Mouse (Mus musculus) monocyte, adult 5-6 weeks (primary cell): ENCODE results near the gene Mbnl2. TPM values are rescaled to one million over a fixed set of nuclear protein-coding genes. Genes with fewer than 3 reads are reported as not detected.
A peak's percentile ranks its signal among the peaks of the same experiment; 100 is the strongest.

Experiments used
- ATAC-seq: fragments of 153-309, 156-312 bp; replicated peaks from 2 replicates; pipeline ENCODE4 v1.8.0; 2017; ENCODE audit warnings: mild to moderate bottlenecking; ENCODE audit not compliant: low TSS enrichment, insufficient number of reproducible peaks, severe bottlenecking, poor library complexity, low FRiP score
- total RNA-seq: library from RNA; stranded (forward); fragments of 200-1000, 200-491, 200-594 nt; gene quantifications from 3 replicates; pipeline ENCODE4 v1.2.3, GENCODE M21; 2017

Gene Mbnl2
- total RNA-seq, 1 experiment from 2014 or later = 77.3 TPM

DNA sequence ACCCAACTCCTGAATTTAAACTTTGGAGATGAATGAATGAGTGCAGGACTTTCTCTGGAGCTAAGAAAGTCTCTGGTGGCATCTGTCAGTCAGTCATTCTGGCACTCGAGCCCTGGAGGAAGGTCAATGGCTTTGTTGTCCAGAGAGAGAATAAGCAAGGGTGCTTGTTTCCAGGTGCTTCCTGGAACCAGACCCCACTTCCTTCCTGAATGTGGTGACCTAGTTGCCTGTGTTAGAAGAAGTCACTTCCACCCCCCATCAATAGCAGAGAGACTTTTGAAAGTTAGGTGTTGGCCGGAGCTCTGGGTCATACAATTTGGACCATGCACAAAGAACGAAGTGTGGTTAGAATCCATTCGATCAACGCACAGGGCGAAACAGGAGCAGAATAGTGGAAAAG, 19.0 kb downstream of the Mbnl2 start:
- no peak for ATAC-seq

DNA sequence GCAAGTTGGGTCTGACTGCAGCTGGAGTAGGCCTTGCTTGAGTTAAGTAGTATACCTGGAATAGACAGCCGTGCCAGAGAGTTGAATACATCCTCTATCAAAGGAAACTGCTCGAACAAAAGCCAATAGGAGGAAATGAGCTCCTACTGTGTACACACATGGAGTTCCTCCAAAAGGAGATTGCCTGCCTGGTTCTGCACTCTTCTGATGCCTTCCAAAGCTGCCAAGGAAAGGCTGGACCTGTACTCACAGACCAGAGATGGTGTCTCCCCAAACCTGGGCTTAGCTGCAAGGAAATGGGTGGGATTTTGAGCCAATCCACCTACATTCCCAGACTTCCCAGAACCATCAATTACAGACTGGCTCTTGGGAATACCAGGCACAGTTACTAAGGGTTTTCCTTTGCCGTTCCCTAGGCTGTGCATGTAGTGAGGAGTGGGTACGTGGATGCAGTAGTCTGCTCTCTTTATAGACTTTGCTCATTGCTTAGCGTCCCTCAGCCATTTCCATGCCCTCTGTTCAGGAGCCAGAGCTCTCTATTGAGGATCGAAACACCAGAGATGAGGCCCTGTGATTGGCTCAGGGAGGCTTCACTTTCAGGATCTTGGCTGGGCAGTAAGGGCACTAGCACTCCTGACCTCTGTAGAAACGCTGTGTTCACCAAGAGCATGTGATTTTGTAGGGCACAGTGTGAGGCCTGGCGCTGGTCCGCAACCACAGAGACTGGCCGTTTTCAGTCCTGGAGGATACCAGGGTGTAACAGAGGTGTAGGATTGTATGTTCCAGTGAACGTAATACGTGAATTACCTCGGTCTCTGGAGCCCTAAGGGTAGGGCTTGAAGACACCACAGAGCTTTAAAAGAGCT, 20.1 kb downstream of the Mbnl2 start:
- ATAC-seq = no peak

DNA sequence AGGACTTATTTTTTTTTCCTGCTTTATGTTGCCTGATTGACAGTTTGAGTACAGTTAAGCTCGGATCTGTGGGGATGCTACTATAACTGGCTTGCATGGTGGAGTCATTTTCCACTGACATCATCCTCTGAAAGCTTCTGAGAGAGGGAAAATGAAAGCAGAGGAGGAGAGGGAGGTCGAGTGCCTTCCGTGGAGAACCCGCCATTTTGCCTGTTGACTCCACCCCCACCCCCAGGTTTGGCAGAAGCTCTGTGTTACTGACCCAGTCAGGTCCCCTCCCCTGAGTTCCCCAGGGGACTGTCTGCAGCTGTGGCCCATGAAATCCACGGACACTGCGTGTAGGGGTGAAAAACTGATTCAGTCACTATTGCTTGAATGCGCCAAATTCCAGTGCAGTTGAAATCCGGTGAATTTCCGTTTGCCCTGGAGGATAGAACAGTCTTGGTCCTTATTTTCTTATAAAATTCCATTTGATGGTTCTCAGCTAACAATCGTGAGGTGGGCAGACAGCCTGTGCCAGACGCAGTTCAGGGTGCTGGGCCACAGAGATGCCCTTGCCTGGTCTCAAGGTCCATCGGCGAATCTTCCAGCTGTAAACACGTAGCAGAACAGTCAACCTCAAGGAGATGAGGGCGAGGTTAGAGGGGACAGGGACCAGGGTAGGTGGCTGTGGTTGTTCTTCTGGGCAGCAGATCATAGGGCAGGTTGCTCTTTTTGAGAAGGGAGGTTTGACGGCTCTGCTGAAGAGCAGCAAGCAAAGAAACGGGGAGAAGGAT, 20.9 kb downstream of the Mbnl2 start:
- ATAC-seq = no peak

DNA sequence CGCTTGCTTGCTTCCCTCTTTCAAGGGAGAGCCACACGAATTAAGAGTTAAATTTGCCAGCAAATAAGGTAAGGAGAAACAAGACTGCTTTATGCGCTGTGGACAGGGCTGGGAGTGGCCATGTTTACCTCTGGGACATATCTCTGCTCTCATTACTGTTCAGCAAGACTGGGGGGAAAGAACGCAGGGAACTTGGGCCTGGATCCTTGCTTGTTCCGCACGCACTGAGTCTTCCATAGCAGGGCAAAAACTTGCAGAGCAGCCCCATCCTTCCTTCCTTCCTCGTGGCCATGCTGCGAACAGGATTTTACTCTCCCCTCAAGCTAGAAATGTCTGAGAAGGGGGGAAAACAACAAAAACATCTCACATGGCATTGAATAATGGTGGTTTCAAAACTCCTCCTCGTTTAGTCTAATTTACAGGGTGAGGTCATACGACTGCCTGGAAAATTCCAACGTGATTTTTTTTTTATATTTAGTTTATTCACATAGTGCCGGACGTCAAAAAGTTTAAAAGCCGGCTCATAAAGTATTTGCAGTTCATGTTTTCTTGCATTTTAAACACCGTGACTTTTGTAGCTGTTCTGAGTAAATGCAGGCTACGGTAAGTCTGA, 21.8 kb downstream of the Mbnl2 start:
- no peak for ATAC-seq

DNA sequence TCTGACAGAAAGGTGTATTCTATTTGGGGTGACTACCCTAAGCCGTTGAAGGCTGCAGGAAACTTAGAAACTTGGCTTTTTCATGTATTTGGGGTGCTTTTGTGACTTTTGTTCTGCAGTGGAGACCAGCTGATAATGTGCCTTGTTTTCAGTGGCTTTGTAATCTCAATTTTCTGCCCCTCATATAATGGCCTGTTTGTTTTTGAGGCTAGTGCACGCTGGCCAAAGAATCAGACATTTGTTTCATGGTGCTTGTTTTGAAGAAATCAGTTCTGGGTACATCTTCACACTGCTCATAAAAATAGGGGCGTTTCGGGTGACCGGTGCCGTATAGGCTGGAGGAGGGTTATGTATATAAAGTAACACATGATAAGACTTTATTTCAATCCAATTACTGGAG, 22.4 kb downstream of the Mbnl2 start:
- no peak for ATAC-seq

DNA sequence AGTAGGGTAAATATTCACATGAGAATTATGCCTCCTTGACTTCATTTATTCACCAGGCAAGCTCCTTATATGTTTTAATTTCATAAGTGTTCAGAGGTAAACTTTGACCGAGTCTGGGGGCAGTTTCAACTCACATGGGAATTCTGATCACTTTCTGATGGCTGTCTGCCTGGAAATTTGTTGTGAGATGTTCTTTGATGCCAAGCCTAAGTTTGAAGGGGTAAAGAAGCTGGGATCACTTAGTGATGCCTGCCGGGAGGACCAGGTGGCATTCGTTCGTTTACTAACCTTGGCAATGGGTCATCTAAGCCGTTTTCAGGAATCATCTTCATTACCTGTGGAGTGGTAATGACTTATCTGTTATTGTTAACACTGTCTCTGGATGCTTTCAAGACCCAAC, 23.0 kb downstream of the Mbnl2 start:
- no peak for ATAC-seq

DNA sequence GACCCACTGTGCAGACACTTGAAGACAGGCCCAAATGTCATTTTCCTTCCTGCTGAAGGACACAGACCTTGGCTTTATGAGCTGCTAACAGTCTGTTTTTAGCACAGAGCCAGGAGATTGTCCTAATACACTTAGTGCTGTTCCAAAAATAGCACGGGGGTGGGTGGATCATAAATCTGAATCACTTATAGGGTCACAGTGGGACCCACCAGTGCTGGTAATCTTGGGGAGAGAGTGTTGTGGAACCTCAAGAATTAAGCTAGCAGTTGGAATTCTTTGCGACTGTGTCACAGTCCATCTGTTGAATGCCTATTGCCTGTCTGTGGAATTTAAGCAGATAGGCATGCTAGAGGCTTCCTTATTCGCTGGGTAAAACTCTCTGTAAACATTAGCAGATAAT, 24.2 kb downstream of the Mbnl2 start:
- no peak for ATAC-seq

DNA sequence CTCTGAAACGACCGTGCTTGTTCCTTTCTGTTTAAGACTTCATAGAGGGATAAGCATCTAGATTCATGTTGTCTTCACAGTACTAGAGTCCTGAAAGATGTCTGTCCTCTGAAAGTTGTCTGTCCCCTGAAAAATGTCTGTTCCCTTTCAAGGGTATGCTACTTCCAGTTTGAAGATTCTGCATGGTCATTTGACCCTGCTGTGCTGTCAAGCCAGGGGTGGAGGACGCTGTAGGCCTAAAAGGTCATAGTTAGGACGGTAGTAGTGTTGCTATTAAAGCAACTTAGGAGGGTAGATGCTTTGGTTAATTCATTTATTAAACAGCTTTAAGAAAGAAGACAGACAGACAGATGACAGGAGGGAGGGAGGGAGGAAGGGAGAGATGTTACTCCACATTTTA, 24.7 kb downstream of the Mbnl2 start:
- ATAC-seq = no peak

DNA sequence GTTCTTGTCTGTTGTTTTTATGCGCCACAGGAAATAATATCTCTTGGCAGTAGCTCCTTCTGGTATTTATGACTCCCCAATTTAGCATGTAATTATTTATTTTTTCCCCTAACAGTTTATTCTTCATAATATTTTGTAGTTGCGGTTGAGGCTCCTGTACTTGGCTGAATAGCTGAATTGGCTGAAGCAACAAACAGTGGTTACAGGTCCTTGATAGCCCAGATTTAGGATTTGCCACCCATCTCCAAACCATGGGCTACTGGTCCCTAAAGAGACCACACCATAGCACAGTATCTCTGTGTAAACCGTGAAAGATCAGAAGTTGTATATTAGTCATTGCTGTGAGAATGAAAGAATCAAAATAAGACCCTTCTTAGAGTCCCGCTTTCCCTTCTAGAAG, 25.3 kb downstream of the Mbnl2 start:
- no peak for ATAC-seq

DNA sequence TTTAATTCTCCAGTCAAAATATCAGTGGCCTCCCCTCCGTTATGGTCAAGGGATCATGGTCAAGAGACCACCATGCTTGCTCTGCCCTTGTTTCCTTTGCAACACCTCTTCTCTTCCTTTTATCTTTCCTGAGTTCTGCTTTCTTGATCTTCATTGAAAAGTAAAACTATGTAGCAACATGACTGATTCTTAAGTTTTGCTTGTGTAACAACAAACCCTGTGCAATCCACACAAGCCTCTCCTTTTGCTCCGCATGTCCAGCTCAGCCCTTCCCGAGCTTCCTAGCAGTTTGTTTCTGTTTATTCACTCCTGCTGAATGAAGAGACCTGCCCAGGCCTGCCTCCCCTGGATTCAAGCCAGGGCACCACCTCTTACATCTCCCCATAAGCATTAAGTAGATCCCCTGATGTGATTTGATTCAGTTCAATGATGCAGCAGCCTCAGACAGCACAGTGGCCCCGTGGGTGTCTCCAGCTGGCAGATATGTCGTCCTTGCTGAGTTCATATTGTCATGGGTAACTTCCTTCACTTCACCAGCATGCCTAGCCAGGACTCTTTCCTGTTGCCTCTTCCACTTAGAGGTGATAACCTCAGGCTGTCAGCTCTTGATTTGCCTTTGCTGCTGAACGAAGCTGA, 27.6 kb downstream of the Mbnl2 start:
- peak; percentile 11; the same call in 1 of the 2 replicates for ATAC-seq

DNA sequence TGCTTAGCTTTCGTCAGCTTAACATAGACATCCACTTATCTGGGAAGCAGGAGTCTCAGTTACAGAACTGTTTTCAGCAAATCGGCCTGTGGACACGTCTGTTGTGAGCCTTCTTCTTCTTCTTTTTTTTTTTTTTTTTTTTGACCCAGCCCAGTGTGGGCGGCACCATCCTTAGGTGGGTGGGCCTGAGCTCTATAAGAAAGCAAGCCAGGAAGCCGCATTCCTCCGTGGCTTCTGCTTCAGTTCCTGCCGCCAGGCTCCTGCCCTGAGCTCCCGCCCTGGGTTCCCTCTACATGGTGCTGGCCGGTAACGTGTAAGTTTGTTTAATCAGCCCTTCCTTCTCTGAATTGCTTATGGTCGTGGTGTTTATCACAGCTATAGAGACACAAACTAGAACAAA, 30.8 kb downstream of the Mbnl2 start:
- ATAC-seq = peak; percentile 77

DNA sequence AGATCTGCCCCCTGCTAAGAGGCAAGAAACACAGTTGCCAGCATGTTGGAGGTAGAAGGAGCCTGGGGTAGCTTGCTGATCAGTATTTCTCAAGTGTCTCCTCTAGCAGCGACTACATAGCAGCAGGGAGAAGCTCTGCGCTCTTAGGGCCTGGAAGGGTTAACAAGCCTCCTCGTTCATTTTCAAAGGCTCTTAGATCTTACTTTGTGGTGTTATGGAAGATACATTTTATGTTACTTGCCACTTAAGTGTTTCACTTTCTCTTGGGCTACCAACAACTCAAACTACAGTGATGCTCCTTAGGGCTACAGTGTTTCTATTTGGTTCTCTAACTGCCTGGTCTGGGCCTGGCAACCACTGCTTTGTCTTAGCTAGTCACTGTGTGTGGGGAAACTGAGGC, 31.9 kb downstream of the Mbnl2 start:
- ATAC-seq = no peak

DNA sequence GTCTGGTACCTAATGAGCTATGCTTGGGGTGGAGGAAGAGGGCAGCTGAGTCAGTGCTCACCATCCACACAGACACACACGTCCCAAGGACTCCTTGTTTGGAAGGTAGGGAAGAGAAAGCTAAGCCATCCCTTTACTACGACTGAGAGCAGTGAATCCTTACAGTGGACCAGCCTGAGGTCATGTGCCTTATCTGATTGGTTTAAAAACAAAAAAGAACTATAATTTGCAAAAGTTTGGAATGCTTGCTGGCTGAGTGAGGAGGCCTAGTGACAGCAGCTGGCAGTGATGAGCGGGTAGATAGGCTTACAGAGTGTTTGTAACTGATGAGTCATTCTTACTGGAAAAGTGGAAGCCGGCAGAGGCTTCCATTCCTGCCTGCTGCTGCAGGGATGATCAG, 32.5 kb downstream of the Mbnl2 start:
- no peak for ATAC-seq

DNA sequence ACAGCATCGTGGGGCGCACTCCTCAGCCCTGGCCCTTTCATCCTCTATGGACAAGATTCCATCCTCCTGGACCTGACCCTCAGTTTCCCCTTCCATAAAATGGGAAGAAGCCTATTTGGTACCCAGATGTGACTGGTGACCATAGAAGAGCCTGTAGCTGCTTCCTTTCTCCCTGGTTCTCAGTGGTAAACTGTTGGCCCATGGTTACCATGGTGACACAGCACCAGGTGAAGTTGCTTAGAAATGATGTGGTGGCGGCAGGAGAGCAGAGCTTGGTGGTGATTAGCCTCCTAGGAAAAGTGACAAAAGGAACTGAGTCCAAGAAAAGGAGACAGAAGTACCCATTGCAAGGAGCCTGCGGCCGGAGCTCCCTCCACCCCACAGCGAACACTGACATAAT, 34.2 kb downstream of the Mbnl2 start:
- no peak for ATAC-seq

DNA sequence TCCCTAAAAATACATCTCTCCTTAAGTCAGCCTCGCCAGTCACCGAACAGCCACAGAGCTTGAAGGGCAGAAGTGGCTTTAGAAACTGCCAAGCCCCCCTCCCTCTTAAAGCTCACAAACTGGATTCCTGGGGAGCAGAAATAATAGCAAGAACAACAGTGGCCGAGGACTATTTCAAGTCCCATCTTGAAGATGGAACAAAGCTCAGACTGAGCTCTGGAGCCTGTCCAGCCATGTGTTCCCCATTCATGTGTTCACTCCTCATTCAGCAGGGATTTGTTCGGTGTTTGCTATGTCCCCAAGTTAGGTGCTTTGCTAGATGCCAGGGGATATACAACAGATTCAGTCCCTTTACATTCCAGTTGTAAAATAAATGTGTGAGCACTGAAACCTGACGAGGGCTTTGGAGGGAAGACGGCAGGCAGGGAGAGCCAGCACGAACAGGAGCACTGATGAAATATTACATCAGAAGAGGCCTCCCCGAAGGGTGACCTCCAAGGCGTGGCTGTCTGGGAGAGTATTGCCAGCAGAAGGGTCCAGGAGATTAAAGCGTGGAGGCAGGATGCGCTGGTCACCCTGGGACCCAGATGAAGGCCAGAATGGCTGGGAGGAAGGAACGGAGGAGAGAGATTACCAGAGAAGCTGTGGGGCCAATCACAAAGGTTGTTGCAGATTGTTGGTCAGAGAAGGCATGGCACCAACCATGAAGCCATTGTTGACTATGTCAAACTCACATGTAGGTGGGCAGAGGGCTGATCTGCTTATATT, 36.0 kb downstream of the Mbnl2 start:
- no peak for ATAC-seq

DNA sequence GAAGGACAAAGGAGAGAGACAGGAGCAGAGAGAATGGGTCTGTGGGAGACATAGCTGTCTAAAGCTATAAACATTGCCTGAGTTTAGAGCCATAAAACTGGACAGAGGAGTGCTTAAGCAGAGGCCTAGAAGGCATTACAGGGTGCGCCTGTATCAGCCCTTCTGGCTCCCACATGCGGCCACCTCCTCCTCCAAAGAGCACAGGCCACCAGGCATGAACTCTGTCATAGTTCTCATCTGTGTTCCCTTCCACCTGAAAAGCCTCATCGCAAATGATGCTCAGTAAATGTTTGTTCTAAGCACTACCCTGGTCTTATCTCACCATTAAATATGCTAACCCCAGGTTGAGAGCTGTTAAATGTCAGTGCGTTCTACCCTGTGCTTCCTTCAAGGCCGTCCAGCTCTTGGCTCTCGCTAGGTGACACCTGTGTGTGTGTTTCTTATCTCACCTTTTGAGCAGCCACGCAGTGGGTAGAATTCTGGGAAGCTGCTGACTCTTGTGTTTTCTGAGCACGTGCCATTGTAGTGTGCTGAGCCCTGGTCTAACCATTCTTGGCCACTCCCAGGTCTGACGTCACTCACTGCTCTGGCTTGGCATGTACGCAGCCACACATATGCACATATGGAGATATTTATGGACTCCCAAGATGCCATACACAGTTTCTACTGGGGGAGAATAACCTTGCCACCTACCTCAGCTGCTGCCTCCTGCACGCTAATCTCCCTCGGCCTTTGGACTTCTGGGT, 37.4 kb downstream of the Mbnl2 start:
- ATAC-seq = no peak

DNA sequence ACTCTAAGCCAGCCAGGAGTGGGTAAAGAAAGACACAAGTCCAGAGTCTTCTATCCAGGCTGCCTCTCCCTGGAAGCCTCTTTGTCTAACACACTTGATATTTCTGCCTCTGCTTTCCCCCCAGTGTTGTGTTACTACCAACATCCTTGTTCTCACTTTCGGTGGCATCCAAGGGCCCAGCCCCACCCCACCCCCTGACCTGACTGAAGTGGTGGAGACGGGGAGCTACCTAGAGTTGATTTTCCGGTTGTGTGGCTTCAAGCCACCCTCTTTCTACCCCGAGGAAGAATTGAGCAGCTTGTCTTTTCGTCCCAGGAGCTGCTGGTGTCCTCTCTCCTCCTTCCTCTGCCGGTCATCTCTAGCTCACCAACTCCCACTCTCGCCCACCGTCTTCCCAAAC, 38.0 kb downstream of the Mbnl2 start:
- no peak for ATAC-seq

DNA sequence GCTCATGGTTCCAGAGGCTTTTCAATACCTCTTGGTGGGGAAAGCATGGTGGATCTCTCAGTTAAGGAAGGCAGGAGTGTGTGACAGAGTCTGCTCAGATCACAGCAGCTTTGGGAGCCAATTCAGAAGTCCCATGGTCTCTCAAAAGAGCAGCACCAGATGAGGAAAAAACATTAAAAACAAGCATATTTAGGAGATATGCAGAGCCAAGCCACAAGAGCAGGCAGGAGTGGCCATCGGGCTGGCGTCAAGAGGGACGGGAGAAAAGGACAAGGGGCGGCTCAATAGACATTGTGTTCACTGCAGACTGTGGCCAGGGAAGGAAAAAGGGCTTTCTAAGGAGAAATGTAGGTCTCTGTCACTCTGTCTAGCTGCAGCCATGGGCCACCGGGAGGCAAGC, 40.3 kb downstream of the Mbnl2 start:
- ATAC-seq = no peak
